Mouse (Mus musculus) c-Kit-positive CD71-negative TER-119-negative erythroid progenitor cells, embryonic 14.5 days (primary cell): ENCODE results near the gene Ar.

Experiments used
- DNase-seq: peaks from one replicate; pipeline ENCODE4 v3.0.0-alpha.2; 2013; ENCODE audit warnings: low read depth

Gene Ar

GRCm38 (mm10) chrX:98148531-98149342, at the start of gene Ar:
Gene Ar (plus strand): TSS chrX:98148769.
- no peak for DNase-seq

- no peak for DNase-seq
Observed at GRCm38 (mm10) chrX:98149724-98150392, 1.3 kb downstream of the Ar start.

GRCm38 (mm10) chrX:98150393-98151119, 2.0 kb downstream of the Ar start:
- no peak for DNase-seq

- no peak for DNase-seq
Observed at GRCm38 (mm10) chrX:98189759-98190158, 41.2 kb downstream of the Ar start.

- no peak for DNase-seq
Observed at GRCm38 (mm10) chrX:98205766-98206165, 57.2 kb downstream of the Ar start.

- DNase-seq: no peak
Observed at GRCm38 (mm10) chrX:98207166-98207565, 58.6 kb downstream of the Ar start.

GRCm38 (mm10) chrX:98216103-98216502, 67.5 kb downstream of the Ar start:
- no peak for DNase-seq

- no peak for DNase-seq
Observed at GRCm38 (mm10) chrX:98239011-98239410, 90.4 kb downstream of the Ar start.

GRCm38 (mm10) chrX:98245108-98245507, 96.5 kb downstream of the Ar start:
- no peak for DNase-seq

- DNase-seq: no peak
Observed at GRCm38 (mm10) chrX:98248363-98248762, 99.8 kb downstream of the Ar start.

- DNase-seq: no peak
Observed at GRCm38 (mm10) chrX:98259620-98260019, 111.1 kb downstream of the Ar start.

GRCm38 (mm10) chrX:98265755-98266154, 117.2 kb downstream of the Ar start:
- DNase-seq: no peak

GRCm38 (mm10) chrX:98271361-98271760, 122.8 kb downstream of the Ar start:
- no peak for DNase-seq

- no peak for DNase-seq
Observed at GRCm38 (mm10) chrX:98291763-98292162, 143.2 kb downstream of the Ar start.

- DNase-seq: no peak
Observed at GRCm38 (mm10) chrX:98300685-98301084, 152.1 kb downstream of the Ar start.

GRCm38 (mm10) chrX:98301924-98302323, 153.4 kb downstream of the Ar start:
- DNase-seq: no peak

GRCm38 (mm10) chrX:98315961-98316360, 167.4 kb downstream of the Ar start:
- no peak for DNase-seq

- no peak for DNase-seq
Observed at GRCm38 (mm10) chrX:98317483-98317882, 168.9 kb downstream of the Ar start.

- DNase-seq: no peak
Observed at GRCm38 (mm10) chrX:98323105-98323504, 174.5 kb downstream of the Ar start.

- no peak for DNase-seq
Observed at GRCm38 (mm10) chrX:98347481-98347880, 198.9 kb downstream of the Ar start.

- no peak for DNase-seq
Observed at GRCm38 (mm10) chrX:98348036-98348435, 199.5 kb downstream of the Ar start.
